Mouse (Mus musculus) activated CD4-positive, CD25-positive, alpha-beta regulatory T cell, adult 4 months (primary cell): ENCODE results near the gene Olfr1411. TPM values are rescaled to one million over a fixed set of nuclear protein-coding genes. Genes with fewer than 3 reads are reported as not detected.
A peak's percentile ranks its signal among the peaks of the same experiment; 100 is the strongest.

ENCODE experiments used
- ATAC-seq: one replicate; pipeline ENCODE4 v1.8.0; 2017
- polyA plus RNA-seq, 2 experiments: library from polyadenylated mRNA; unstranded; fragments of 100-300 nt; shearing (Covaris generic); gene quantifications; one replicate each; pipeline ENCODE4 v1.2.1; 2017

Gene Olfr1411
- polyA plus RNA-seq, result not detected

DNA sequence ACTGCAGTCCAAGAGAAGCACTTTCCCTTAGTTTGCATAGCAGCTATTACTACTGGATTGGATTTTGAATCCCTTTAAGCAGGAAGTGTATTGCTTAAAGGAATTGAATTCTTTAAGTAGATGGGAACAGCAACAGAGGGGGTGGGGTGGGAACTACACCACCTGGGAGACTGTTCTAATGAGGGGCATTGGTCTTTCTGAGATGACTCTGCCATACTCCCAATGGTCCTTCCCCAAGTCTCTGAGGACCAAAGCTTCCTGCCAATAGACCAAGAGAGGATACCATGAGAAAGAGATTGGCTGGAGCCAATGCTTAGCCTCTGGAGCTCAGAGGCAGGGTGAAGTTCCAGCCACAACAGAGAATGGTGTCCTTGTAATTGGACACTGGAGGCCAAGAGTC lies at the start of gene Olfr1411:
Olfr1411 (plus strand) TSS at position 301 of the 400 bp plus-strand sequence.
- ATAC-seq, result no peak

GRCm38 (mm10) chr1:92545929-92546328 lies 48.3 kb upstream of the Olfr1411 start:
- ATAC-seq, result no peak

DNA sequence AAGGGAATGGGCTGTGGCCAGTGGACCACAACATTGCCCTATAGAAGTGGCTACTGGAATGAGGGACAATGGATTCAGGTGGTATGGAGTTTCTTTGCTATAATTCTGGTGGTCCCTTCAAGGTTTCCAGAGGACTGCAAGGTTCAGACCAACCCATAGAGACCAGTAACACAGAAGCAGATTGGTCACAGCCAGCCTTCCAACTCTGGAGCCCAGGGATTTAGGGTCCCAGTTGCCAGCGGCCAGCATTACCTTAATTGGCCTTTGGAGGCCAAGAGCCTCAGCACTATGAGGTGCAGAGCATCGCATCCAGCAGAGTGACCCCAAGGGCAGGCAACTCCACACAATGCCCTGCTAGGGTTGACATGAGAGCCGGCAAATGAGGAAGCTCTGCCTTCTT lies 23.2 kb upstream of the Olfr1411 start, which contains the start of gene Olfr1413:
Olfr1413 (plus strand) TSS at position 301 of the 400 bp plus-strand sequence.
- no peak for ATAC-seq

DNA sequence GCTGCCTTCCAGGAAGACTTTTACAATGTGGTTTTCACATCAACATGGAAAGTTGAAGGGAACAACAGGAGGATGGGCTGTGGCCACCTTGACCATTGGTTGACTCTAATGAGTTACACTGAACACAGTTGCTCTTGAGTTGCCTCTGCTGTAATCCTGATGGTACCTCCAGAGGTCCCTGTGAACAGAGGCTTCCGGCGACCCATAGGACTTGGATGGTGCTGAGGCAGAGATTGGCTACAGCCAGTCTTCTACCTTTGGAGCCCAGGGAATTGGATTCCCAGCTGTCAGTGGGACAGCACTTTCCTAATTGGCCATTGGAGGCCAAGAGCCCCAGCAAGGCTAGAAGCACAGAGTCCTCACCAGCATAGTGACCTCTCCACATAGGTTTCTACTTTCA lies 8.7 kb upstream of the Olfr1411 start, which contains the start of gene Olfr1412:
Olfr1412 (plus strand) TSS at position 301 of the 400 bp plus-strand sequence.
- ATAC-seq, result no peak

DNA sequence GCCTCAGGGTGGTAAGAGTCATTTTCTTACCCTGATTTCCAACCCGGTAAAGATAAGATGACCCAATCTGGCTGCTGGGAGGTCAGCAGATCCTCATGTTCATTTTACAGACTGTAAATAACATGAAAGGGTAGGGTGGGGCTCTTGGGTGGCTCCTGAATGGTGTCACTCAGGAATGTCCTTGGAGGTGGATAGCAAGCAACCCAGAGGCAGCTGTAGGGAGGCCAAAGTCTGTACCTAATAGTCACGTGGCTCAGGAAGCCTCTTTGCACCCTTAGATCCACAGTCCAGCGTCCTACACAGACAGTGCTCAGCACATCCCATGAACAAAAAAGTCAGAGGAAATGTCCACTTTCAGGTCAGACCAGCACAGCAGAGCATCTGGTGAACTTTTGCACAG lies 1.8 kb downstream of the Olfr1411 start:
- no peak for ATAC-seq

GRCm38 (mm10) chr1:92605482-92605881 lies 11.3 kb downstream of the Olfr1411 start, which contains the start of gene Olfr1410:
Olfr1410 (plus strand) TSS chr1:92605782.
- no peak for ATAC-seq

DNA sequence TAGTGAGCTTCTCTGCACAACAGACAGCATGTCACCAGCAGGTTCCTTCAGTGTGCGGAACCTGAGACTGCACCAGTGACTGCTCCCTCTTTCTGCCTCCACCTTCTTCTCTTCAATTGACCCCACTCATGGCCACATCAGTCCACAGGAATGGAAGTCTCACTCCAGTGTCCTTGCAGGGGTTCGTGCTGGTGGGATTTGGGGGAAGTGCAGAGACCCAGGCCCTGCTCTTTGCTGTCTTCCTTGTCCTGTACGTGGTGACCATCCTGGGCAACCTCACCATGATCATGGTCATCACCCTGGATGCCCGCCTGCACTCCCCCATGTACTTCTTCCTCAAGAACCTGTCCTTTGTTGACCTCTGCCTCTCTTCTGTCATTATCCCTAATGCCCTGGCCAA lies 13.5 kb downstream of the Olfr1411 start:
- ATAC-seq, result no peak

DNA sequence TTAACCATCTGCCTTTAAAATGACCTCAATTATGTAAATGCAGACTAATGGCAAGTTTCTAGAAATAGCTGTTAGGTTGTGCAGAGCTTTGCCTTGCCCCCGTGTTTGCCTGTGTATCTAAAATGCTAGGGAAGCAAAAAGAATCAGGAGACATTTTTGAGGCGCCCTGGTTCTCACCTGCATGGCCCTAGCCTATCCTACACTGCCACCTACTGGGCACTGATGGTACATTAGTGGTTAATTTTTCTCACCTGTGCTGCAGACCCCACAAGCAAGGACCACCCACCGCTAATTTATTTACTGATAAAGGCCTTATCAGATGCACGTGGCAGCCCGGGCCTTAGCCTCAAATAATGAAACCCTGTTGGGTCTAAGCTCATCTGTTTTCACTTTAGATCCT lies 16.8 kb downstream of the Olfr1411 start:
- peak; percentile 57 for ATAC-seq

DNA sequence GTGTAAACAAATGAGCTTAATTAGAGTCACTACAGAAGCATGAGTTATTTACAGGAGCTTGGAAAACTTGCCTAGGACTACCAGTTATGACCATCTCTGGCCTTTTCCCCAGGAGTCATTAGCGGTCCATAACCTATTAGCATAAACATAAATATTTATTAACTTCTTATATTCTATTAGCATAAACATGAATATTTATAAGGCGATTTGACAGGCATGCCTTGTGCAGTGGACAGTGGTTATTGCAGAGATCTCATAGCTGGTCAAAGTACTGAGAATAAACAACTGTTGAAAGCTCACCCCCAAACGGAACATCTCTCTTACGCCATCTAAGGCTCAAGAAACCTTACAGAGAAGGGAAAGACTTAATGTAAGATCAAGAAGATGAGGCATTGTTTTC lies 19.0 kb downstream of the Olfr1411 start:
- ATAC-seq, result no peak

DNA sequence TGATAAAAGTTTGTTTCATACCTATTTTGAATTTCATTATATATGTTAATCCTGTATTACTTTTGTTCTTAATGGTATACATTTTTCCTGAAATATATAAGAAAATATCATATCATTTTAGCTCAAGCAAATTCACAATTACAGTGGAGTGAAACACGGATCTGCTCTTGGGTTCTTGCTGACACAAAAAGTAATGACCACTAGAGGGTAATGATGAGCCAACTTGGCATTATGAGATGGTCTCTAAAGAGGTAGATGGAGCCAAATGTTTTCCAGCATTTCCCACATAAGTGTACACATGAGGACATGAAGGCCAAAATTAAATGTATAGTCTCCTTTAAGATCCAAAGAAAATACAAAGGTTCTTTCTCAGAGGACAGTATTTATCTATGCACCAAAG lies 20.3 kb downstream of the Olfr1411 start:
- no peak for ATAC-seq

DNA sequence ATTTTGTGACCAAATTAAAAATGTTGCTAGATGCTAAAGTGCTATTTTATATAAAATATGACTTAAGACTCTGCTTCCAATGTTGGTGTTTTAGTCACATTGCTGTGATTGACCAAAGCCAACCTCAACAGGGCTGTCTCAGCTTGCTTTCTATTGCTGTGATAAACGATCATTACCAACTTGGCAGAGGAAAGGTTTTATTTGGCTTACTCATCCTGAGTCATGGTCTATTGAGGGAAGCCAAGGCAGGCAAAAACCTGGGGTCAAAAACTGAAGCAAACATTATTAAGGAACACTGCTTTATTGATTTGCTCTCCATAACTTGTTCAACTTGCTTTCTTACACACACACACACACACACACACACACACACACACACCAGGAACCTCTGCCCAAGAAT lies 21.8 kb downstream of the Olfr1411 start:
- ATAC-seq, result no peak

GRCm38 (mm10) chr1:92617488-92617887 lies 23.3 kb downstream of the Olfr1411 start, which contains the start of gene Olfr12:
Olfr12 (plus strand) TSS chr1:92617788.
- ATAC-seq, result no peak

- ATAC-seq, result no peak
Observed at GRCm38 (mm10) chr1:92618360-92618759, 24.1 kb downstream of the Olfr1411 start.

DNA sequence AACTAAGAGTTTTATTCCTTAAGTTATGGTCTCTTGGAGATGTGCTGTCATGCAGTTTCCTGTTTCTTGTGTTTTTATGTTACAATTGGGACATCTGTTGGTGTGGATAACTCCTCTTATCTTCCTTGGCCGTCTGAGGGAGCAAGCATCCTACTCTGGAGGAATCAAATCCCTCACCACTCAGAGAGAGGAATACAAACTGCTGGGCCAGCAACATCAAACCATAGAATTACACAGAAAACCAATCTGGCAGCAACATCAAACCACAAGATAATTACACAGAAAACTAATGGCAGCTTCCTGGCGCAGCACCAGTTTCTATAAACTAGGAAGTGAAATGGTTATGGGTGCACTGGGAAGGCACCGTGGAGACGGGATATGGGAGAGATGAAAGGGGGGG lies 34.0 kb downstream of the Olfr1411 start:
- ATAC-seq, result no peak

DNA sequence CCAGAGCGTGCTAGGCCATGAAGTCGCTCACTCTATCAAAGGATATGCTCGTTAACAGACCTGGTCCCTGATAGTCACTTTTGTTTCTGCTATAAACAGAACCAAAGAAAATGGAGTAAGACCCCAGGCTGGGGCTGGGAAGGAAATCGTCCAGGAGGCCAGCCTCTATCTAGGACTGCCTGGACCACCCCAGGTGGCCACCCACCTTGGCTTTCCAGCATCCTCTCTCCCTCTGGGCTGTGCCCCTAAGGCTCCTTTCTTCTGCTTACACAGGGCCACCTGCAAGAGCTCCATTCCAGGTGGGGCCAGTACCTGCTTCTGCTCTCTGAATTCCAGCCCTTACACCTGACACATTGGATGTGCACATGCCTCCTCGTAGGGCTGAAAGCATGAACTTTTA lies 38.0 kb downstream of the Olfr1411 start:
- ATAC-seq, result no peak

GRCm38 (mm10) chr1:92632948-92633347 lies 38.7 kb downstream of the Olfr1411 start:
- ATAC-seq, result peak; percentile 80

DNA sequence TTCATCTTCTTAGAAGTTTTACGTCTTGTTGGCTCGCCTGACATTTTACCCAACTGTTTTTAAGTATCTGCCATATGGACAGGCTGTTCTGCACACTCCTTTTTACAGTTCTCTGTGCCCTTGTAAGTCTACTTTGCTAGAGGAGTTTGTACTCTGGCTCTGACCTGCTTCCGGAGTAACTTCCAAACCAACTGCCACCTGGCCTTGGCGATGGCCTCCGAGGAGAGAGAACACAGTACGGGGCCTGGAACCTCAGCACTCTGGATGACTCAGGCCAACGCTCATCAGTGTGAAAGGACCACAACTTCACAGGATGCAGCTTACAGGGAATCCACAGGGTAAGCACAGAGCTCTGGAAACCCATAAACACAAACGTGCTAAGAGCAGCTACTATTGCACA lies 39.5 kb downstream of the Olfr1411 start:
- ATAC-seq, result no peak

- no peak for ATAC-seq
Observed at GRCm38 (mm10) chr1:92634569-92634968, 40.4 kb downstream of the Olfr1411 start.

- ATAC-seq, result no peak
Observed at GRCm38 (mm10) chr1:92634976-92635599, 40.9 kb downstream of the Olfr1411 start.

DNA sequence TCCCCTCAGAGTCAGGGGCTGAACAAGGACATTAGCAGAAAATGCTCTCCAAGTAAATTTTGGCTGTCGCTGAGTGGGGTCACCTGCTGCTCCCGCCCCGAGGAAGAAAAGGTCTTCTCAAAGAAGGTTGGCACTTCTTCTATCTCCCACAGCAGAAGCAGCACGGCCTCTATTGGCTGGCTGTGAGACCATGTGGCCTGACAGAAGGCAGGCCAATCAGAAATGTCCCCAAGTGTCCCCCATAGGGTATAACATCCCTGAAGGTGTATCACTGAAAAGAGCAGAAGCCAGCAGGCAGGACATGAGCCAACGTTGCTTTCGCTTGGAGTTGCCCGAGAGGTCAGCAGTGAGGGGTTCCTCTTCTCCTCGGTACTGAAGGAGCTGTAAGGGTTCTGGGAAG lies 41.8 kb downstream of the Olfr1411 start:
- no peak for ATAC-seq

DNA sequence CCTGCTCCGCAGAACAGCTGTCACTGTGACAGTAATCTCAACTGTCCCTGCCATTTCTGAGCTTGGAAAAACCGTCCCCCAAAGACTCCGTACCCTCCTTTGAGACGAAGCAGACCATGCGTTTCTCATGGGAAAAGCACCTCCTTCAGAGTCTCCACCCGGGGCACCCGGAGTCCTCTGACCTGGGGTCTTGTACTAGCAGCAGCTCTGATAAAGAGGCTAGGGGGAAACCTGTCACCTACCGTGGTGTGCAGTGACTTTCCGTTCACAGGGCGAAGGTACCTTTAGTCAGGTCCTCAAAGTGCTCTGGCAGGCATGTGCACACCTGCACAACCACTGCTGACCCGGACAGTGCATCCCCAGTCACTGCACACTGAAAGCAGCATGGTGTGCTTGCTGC lies 42.5 kb downstream of the Olfr1411 start:
- no peak for ATAC-seq

- no peak for ATAC-seq
Observed at GRCm38 (mm10) chr1:92637501-92638172, 43.4 kb downstream of the Olfr1411 start.

DNA sequence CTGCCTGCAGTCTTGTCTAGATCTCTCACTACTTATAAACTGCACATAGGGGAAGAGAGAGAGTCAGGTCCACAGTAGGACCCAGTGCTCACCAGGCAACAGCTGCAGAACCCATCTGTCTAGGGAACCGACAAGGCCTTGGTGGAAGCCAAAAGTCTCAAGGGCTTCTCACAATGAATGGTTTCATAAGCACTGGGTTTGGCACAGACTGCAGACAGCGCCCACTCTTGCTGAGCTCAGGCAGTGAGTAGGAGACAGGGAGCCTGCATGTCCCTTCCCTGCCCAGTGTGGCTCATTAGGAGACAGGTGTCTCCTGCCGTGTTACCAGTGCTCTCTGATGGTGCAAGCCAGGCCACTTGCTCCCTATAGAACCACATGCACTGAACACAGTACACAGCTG lies 44.0 kb downstream of the Olfr1411 start:
- no peak for ATAC-seq

DNA sequence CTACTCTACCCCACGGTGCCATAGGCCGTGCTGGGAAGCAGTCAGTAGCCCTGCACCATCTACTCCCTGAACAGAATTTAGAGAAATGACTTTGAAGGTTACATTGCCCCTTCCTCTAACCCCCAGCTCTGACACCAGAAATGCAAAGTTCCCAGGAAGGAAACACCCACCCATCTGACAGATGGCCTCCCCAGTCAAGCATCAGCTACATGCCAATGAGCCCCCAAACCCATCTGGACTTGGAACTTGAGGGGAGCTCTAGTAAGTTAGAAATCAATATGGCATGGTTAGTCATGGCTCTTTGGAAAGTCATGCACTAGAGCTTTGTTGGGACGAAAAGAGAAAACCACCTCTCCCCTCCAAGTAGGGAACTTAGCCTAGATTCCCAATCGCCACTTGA lies 44.5 kb downstream of the Olfr1411 start:
- no peak for ATAC-seq
